ENCODE assay signal across 7 mouse cellular contexts in the genomic region with DNA sequence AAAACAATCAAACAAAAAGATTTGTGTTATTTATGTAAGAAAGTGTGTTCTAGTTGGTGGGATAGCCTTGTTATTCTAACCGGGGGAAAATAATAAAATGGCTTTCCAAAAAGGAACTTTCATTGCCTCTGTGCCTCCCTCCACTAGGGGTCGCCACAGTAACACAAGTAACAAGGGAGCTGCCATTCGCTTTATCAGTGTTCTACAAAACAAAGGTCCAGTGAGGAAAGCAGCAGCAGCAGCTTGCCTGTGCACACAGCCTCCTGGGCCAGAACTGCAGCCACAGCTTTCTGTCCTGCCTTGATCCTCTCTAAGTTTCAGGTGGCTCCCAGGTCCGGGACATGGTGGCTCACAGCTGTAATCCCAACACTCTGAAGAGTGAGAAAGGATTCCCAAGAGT. TPM values are rescaled to one million over a fixed set of nuclear protein-coding genes. Genes with fewer than 3 reads are reported as not detected.
A peak's percentile ranks its signal among the peaks of the same experiment; 100 is the strongest.
DNase-seq lines count a peak whose midpoint lies in the region; ATAC-seq lines count a peak whose summit lies in the region.

No protein-coding gene starts in this region.

- 3% methylated on average over 4 of the region's 4 CpGs for WGBS in hindbrain, embryonic 16.5 days

- H3K9ac ChIP-seq in hindbrain, embryonic 16.5 days (ENCODE audit: low read depth, low read length) = no peak overlapping the region

- no peaks in the 10 kb centered on the region for H3K27me3 ChIP-seq in hindbrain, embryonic 16.5 days (replicated peaks; ENCODE audit: control insufficient read depth, insufficient read depth, low read length)

- peak; percentile 94 for DNase-seq in R1 (ENCODE audit: low read depth, low spot score)
- DNase-seq in cerebellum, adult 18-20 months = peak; percentile 87 to 88
- DNase-seq in frontal cortex, adult 2 months (ENCODE audit: extremely low spot score in 1 of 2, low spot score in 1 of 2) = peak; percentile 72 to 93
- peak; percentile 64 to 77 for DNase-seq in layer of hippocampus, postnatal 36 days
- DNase-seq in right cerebral cortex, postnatal 14 days = peak; percentile 89

- ATAC-seq in hindbrain, embryonic 16.5 days = peak; percentile 46
- peak; percentile 77 for ATAC-seq in megakaryocyte, adult 5-6 weeks (ENCODE audit: poor library complexity, severe bottlenecking)

- no peak overlapping the region for H3K4me3 ChIP-seq in hindbrain, embryonic 16.5 days (ENCODE audit: low read length)

- peaks cover 8% of the 10 kb centered on the region for H3K4me1 ChIP-seq in hindbrain, embryonic 16.5 days (ENCODE audit: control insufficient read depth, insufficient read depth, low read depth, low read length)

- H3K4me2 ChIP-seq in hindbrain, embryonic 16.5 days (ENCODE audit: low read length) = no peak overlapping the region; the same call in 1 of the 2 replicates

- no peaks in the 10 kb centered on the region for H3K36me3 ChIP-seq in hindbrain, embryonic 16.5 days (ENCODE audit: control insufficient read depth, insufficient read depth, low read length)

- peak overlapping the region; percentile 72 for H3K27ac ChIP-seq in hindbrain, embryonic 16.5 days (ENCODE audit: low read depth, low read length)

- H3K9me3 ChIP-seq in hindbrain, embryonic 16.5 days (ENCODE audit: control insufficient read depth, low read length) = no peaks in the 10 kb centered on the region

RNA-seq across cellular contexts. Expression of a gene that starts 2.8 kb away (rescaled TPM):
- 1.1 and 1.2 TPM in 2 replicates for polyA plus RNA-seq in frontal cortex, adult 2 months (2012; rRNA removed)
- polyA plus RNA-seq in hindbrain, embryonic 16.5 days (2015; fragmentation: Nextera tagmentation; extraction: Ambion mirVana) = 1.1 and 1.4 TPM in 2 replicates
- total RNA-seq in layer of hippocampus, postnatal 36 days (2021) = 1 to 10 TPM in 1 of 2 experiments, under 1 TPM in 1; 0.72 to 2.6 TPM
- total RNA-seq in megakaryocyte, adult 5-6 weeks (2015) = not detected in 2 replicates
- not detected in 2 replicates for total RNA-seq in megakaryocyte, adult 5-6 weeks (2017)

RNA-seq across cellular contexts. Expression of a gene that starts 10.0 kb away (rescaled TPM):
- 70.5 and 78.2 TPM in 2 replicates for polyA plus RNA-seq in frontal cortex, adult 2 months (2012; rRNA removed)
- 8.9 and 9.2 TPM in 2 replicates for polyA plus RNA-seq in hindbrain, embryonic 16.5 days (2015; fragmentation: Nextera tagmentation; extraction: Ambion mirVana)
- total RNA-seq in layer of hippocampus, postnatal 36 days (2021) = 10 to 100 TPM; 76.2 to 76.3 TPM
- 5.7 and 6.3 TPM in 2 replicates for total RNA-seq in megakaryocyte, adult 5-6 weeks (2015)
- total RNA-seq in megakaryocyte, adult 5-6 weeks (2017) = 7.6 and 9.3 TPM in 2 replicates

RNA-seq across cellular contexts. Expression of a gene that starts 22.7 kb away (rescaled TPM):
- 0.64 and 1.6 TPM in 2 replicates for polyA plus RNA-seq in frontal cortex, adult 2 months (2012; rRNA removed)
- 5.1 and 5.3 TPM in 2 replicates for polyA plus RNA-seq in hindbrain, embryonic 16.5 days (2015; fragmentation: Nextera tagmentation; extraction: Ambion mirVana)
- not detected for total RNA-seq in layer of hippocampus, postnatal 36 days (2021)
- total RNA-seq in megakaryocyte, adult 5-6 weeks (2015) = 0.57 and 2.5 TPM in 2 replicates
- 3.0 and 3.5 TPM in 2 replicates for total RNA-seq in megakaryocyte, adult 5-6 weeks (2017)

RNA-seq across cellular contexts. Expression of a gene that starts 49.9 kb away (rescaled TPM):
- 60.0 and 64.5 TPM in 2 replicates for polyA plus RNA-seq in frontal cortex, adult 2 months (2012; rRNA removed)
- 70.8 and 86.8 TPM in 2 replicates for polyA plus RNA-seq in hindbrain, embryonic 16.5 days (2015; fragmentation: Nextera tagmentation; extraction: Ambion mirVana)
- total RNA-seq in layer of hippocampus, postnatal 36 days (2021) = 100 to 1,000 TPM; 104 to 120 TPM
- 2.1 and 3.0 TPM in 2 replicates for total RNA-seq in megakaryocyte, adult 5-6 weeks (2015)
- total RNA-seq in megakaryocyte, adult 5-6 weeks (2017) = 0.77 and 2.3 TPM in 2 replicates

RNA-seq across cellular contexts. Expression of a gene that starts 51.8 kb away (rescaled TPM):
- 0.16 TPM in 1 of 2 replicates, not detected in the other for polyA plus RNA-seq in frontal cortex, adult 2 months (2012; rRNA removed)
- polyA plus RNA-seq in hindbrain, embryonic 16.5 days (2015; fragmentation: Nextera tagmentation; extraction: Ambion mirVana) = not detected in 2 replicates
- total RNA-seq in layer of hippocampus, postnatal 36 days (2021) = not detected
- total RNA-seq in megakaryocyte, adult 5-6 weeks (2015) = not detected in 2 replicates
- 0.77 TPM in 1 of 2 replicates, not detected in the other for total RNA-seq in megakaryocyte, adult 5-6 weeks (2017)

Comparison
In these comparisons a context has a peak if more than half of its experiments do, and no peak if none do; other contexts are left out.
1. RNA of a gene that starts 10.0 kb away (total RNA-seq): 76.2 to 76.3 TPM in layer of hippocampus, postnatal 36 days; 5.7 to 9.3 TPM in megakaryocyte, adult 5-6 weeks; every median in the first group is over 4 times any median in the second.
2. Peak in every context shown above with its lines, with median percentiles within 50 percentile points of each other: DNase-seq.